Mouse (Mus musculus) liver, adult (tissue): ENCODE measurements around the gene Immp2l.

Experiments
- GATA4 ChIP-seq: IDR thresholded peaks from 2 replicates; pipeline ENCODE4 v1.6.1; 2014; ENCODE audit warnings: mild to moderate bottlenecking, low read length; ENCODE audit not compliant: insufficient replicate concordance

The Immp2l gene

GRCm38 (mm10) chr12:41483593-41484451 lies 459.9 kb downstream of the Immp2l start:
- no peak for TF ChIP-seq GATA4

- TF ChIP-seq GATA4, result no peak
Observed at GRCm38 (mm10) chr12:41484689-41485511, 461.0 kb downstream of the Immp2l start.

- no peak for TF ChIP-seq GATA4
Observed at GRCm38 (mm10) chr12:41485512-41486215, 461.8 kb downstream of the Immp2l start.

DNA sequence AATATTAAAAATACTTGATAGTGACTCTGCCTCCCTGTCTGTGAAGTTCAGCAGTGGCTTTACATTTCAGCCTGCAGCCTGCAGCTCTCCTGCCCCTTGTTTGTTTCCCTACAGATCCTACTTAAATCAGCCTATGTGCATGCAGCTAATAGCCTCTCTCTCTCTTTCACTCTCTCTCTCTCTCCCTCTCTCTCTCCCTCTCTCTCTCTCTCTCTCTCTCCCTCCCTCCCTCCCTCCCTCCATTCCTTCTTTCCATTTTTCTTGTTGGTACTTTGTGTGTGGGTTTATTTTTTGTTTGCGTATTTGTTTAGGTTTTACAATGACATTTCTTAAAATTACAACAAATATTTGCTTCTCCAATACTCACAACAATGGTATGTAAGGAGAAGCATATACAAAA lies 462.4 kb downstream of the Immp2l start, which contains the start of gene Lrrn3:
TSS of gene Lrrn3 (minus strand) at position 101 of the 400 bp plus-strand sequence.
- no peak for TF ChIP-seq GATA4

DNA sequence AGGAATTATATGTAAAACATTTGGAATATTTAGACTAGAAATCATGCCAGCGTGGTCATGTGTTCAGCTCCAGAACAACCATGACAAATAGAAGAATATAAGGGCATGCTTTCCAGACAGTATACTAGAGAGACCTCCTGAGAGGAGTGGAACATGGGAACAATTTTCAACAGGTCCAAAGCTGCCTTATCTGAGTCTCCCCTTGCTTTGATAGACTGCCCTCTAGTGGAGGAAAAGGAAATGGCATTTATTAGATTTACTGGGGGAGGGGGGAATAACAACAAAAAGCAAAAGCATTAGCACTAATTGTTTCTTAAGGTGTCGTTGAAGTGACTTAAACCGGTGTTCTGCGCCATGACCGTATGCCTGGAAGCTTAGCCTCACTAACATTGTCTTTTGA lies 463.1 kb downstream of the Immp2l start:
- TF ChIP-seq GATA4, result peak; percentile 66; the same call in 1 of the 2 replicates

DNA sequence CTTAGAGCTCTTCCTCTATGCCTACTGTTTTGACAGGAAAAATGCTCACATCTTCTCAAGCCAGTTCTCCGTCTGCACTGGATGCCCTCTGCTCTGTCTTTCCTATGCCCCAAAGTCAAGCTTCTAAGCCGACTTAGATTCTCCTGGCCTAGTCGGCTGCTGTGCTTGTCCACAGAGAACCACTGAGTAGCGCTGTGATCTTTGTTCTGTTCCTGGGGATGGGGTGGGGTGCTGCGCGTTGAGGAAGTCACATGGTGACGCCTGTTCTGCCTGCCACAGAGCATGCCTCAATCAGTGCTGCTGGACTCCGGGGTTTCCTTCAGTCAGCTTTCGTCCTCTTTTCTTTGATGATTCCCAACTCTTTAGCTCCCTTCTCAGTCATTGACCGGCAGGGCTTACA lies 470.7 kb downstream of the Immp2l start:
- no peak for TF ChIP-seq GATA4

DNA sequence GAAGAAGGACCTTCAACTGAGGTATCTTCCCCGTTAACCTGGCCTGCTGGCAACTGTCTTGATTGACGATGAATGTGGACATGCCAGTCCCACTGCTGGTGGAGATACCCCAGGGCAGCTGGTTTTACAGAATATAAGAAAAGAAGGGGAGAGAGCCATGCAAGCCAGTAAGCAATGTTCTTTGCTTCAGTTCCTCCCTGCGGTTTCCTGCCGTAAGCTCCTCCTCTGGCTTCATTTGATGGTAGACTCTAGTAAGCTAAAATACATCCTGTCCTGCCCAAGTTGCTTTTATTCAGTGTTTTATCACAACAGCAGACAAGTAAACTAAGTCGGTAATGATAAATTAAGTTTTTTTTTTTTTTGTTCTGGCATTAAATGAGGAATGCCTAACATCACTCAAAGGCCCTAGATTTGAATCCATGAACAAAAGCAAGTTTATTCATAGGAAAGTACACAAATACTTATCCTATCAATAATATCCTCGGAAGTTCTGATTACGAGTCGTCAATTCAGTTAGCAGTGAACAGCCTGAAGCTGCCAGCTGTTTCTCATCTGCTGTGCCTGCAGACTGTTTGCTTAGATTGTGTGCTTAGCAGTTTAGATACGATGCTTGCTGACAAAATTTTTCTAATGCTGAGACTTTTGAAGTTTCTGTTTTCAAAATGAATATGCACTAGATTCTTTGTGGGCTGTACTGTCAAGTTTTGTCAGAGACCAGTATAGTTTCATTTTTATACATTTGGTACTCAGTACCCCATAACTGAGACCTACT lies 476.3 kb downstream of the Immp2l start:
- no peak for TF ChIP-seq GATA4

DNA sequence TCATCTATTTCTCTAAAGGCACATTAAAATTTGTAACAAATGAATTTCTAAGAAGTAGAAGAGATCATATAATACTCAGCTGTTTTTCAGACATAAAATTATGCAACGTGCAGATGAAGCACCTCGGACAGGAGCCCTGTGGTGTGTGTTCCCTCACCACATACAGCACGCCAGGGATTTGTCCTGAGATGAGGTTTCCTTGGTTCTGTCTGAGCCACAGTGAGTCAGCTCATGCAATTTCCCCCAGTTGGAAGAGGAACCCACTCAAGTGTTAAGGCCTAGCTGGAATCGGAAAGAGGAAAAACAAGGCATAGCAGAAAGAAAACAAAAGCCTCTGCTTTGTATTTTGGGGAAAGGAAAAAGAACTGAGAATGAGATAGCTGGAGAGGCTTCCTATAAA lies 484.7 kb downstream of the Immp2l start:
- TF ChIP-seq GATA4, result no peak

GRCm38 (mm10) chr12:41510588-41510987 lies 486.7 kb downstream of the Immp2l start:
- TF ChIP-seq GATA4, result no peak

- TF ChIP-seq GATA4, result no peak
Observed at GRCm38 (mm10) chr12:41518897-41519296, 495.0 kb downstream of the Immp2l start.

GRCm38 (mm10) chr12:41520326-41520725 lies 496.4 kb downstream of the Immp2l start:
- no peak for TF ChIP-seq GATA4

DNA sequence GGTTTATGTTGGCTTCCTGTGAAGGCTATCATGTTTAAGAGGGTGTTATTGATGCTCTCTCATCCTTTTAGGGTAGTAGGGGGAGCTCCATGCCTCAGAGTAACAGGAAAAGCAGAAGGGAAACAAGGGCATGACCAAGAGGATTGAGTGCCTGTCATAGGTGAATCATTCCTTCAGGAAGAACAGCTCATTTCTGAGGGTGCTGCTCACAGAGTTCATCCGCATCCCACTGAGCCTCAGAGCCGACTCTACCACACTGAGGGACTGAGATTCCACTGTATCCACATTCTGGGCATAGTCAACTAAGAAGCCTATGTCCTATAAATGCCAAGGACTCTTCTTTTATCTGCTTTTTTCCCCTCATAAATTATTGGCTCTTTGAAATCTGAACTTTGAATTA lies 497.8 kb downstream of the Immp2l start:
- no peak for TF ChIP-seq GATA4

DNA sequence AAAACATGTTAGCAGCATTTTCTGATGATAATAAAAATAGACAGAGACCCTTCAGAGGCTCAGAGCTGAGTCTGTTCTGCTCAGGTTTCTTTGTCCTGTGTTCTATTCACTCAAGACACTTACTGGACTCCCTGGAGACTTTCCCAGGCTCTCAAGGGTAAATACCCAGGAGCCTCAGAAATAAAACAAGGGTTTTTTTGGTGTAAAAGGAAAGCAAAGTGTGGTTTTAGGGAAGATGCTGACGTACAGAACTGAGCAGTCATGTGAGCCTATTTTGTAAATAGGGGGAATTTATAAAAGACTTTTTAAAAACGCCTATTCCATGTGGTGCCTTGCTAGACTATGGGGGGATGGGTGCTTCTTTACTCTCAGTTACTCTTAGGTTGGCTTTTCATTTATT lies 502.8 kb downstream of the Immp2l start:
- no peak for TF ChIP-seq GATA4

GRCm38 (mm10) chr12:41528410-41528809 lies 504.5 kb downstream of the Immp2l start:
- TF ChIP-seq GATA4, result no peak

DNA sequence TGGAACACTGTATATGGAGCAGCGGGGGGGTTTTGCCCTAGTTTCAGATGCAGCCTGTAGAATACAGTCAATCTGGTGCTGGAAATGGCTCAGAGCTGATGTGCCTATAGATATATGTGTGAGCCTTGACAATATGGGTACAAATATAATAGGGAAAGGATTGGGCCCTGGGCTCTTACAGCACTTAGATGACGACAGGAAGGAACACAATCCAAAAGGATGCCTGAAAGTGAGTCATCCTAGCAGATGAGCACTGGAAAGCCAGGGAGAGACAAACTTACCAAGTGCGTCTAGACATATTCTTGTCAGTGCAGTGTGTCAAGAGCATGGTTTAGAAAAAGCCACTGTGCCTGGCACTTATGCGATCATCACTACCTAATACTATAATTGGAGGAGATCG lies 516.1 kb downstream of the Immp2l start:
- no peak for TF ChIP-seq GATA4
